Mouse (Mus musculus) CH12.LX (cell line): Measurements from ENCODE around the gene Rbp1. TPM values are rescaled to one million over a fixed set of nuclear protein-coding genes. Genes with fewer than 3 reads are reported as not detected.

ENCODE experiments used
- DNase-seq: peaks from one replicate; pipeline ENCODE4 v3.0.0-alpha.2; 2013; ENCODE audit errors: extremely low read depth
- H3K27ac ChIP-seq: 2 replicates; pipeline ENCODE4 v1.5.1; 2012; ENCODE audit warnings: low read depth, mild to moderate bottlenecking, control low read depth, moderate library complexity; ENCODE audit not compliant: insufficient read depth
- H3K27me3 ChIP-seq: replicated peaks from 2 replicates; pipeline ENCODE3; 2012; ENCODE audit warnings: inconsistent platforms
- H3K36me3 ChIP-seq, 2 experiments: replicated peaks in 1 of 2; 2 replicates each; pipeline versions ENCODE3 to v1.6.1; 2012; ENCODE audit warnings: inconsistent platforms in 1 of 2, low read length in 1 of 2, mild to moderate bottlenecking in 1 of 2, mixed read lengths in 1 of 2, moderate library complexity in 1 of 2; ENCODE audit not compliant: control insufficient read depth in 1 of 2, insufficient read depth in 1 of 2
- H3K4me1 ChIP-seq, 2 experiments: 2 replicates each; pipeline ENCODE4 v1.6.1; 2012; ENCODE audit warnings: inconsistent platforms in 1 of 2, moderate library complexity in 1 of 2; ENCODE audit not compliant: insufficient read depth in 2 of 2, control insufficient read depth in 1 of 2
- H3K4me2 ChIP-seq: 2 replicates; pipeline ENCODE4 v1.6.1; 2012; ENCODE audit warnings: low read depth, mild to moderate bottlenecking, control low read depth; ENCODE audit not compliant: poor library complexity, insufficient read depth, severe bottlenecking
- H3K4me3 ChIP-seq, 3 experiments: fragments of 150-350 bp in 1 of 3; sonication (generic) in 1 of 3; replicated peaks in 1 of 3; 2 replicates each; pipeline versions ENCODE3 to v1.5.1; 2011 to 2012; ENCODE audit warnings: low read depth in 2 of 3, low read length in 2 of 3, mild to moderate bottlenecking in 2 of 3, moderate library complexity in 2 of 3, control low read depth in 1 of 3, improper control_type of control experiment in 1 of 3, inconsistent platforms in 1 of 3, mixed read lengths in 1 of 3; ENCODE audit not compliant: poor library complexity in 1 of 3
- H3K79me2 ChIP-seq: replicated peaks from 2 replicates; pipeline ENCODE4 v1.6.1; 2012; ENCODE audit warnings: mild to moderate bottlenecking, moderate library complexity; ENCODE audit not compliant: control insufficient read depth, poor library complexity, insufficient read depth, severe bottlenecking; ENCODE audit errors: extremely low read depth
- H3K9ac ChIP-seq: 2 replicates; pipeline ENCODE4 v1.6.1; 2012; ENCODE audit warnings: low read depth, mild to moderate bottlenecking, control low read depth, moderate library complexity; ENCODE audit not compliant: insufficient read depth
- H3K9me3 ChIP-seq: replicated peaks from 2 replicates; pipeline ENCODE3; 2012; ENCODE audit warnings: low read length, inconsistent platforms, mixed read lengths
- EP300 ChIP-seq: IDR thresholded peaks from 2 replicates; pipeline ENCODE4 v1.6.1; 2011; ENCODE audit warnings: low read length, improper control_type of control experiment
- ETS1 ChIP-seq: conservative IDR thresholded peaks from 2 replicates; pipeline ENCODE4 v1.6.1; 2012; ENCODE audit warnings: low read depth, mild to moderate bottlenecking, inconsistent platforms, low read length, improper control_type of control experiment, moderate library complexity
- GABPA ChIP-seq: IDR thresholded peaks from 2 replicates; pipeline ENCODE4 v1.6.1; 2012; ENCODE audit warnings: low read depth, low read length, improper control_type of control experiment, inconsistent platforms; ENCODE audit not compliant: insufficient replicate concordance
- HCFC1 ChIP-seq: IDR thresholded peaks from 2 replicates; pipeline ENCODE4 v1.6.1; 2012; ENCODE audit warnings: low read depth, mild to moderate bottlenecking, inconsistent platforms, low read length, improper control_type of control experiment
- JUN ChIP-seq: IDR thresholded peaks from 2 replicates; pipeline ENCODE4 v1.6.1; 2011; ENCODE audit warnings: low read depth, mild to moderate bottlenecking, low read length, improper control_type of control experiment, moderate library complexity; ENCODE audit not compliant: insufficient read depth
- JUND ChIP-seq: conservative IDR thresholded peaks from 2 replicates; pipeline ENCODE4 v1.6.1; 2011; ENCODE audit warnings: low read depth, low read length, improper control_type of control experiment
- KAT2A ChIP-seq: IDR thresholded peaks from 2 replicates; pipeline ENCODE4 v1.6.1; 2012; ENCODE audit warnings: low read length, improper control_type of control experiment, inconsistent platforms; ENCODE audit not compliant: insufficient replicate concordance
- MAFK ChIP-seq: IDR thresholded peaks from 2 replicates; pipeline ENCODE4 v1.6.1; 2011; ENCODE audit warnings: low read length, improper control_type of control experiment; ENCODE audit not compliant: insufficient replicate concordance
- MAZ ChIP-seq: IDR thresholded peaks from 2 replicates; pipeline ENCODE4 v1.6.1; 2012; ENCODE audit warnings: low read depth, mild to moderate bottlenecking, inconsistent platforms, low read length, improper control_type of control experiment, moderate library complexity
- MEF2A ChIP-seq: IDR thresholded peaks from 2 replicates; pipeline ENCODE4 v1.6.1; 2014; ENCODE audit warnings: low read depth, mild to moderate bottlenecking, inconsistent platforms, low read length, improper control_type of control experiment, borderline replicate concordance
- MXI1 ChIP-seq: IDR thresholded peaks from 2 replicates; pipeline ENCODE4 v1.6.1; 2011; ENCODE audit warnings: mild to moderate bottlenecking, low read depth, low read length, improper control_type of control experiment
- NELFE ChIP-seq: IDR thresholded peaks from 2 replicates; pipeline ENCODE4 v1.6.1; 2011; ENCODE audit warnings: low read depth, low read length, improper control_type of control experiment
- NRF1 ChIP-seq: IDR thresholded peaks from 2 replicates; pipeline ENCODE4 v1.6.1; 2014; ENCODE audit warnings: low read depth, mild to moderate bottlenecking, inconsistent platforms, low read length, improper control_type of control experiment, moderate library complexity
- PAX5 ChIP-seq: IDR thresholded peaks from 2 replicates; pipeline ENCODE4 v1.6.1; 2012; ENCODE audit warnings: low read length, inconsistent platforms, mixed read lengths
- POLR2A ChIP-seq: IDR thresholded peaks from 2 replicates; pipeline ENCODE4 v1.6.1; 2011; ENCODE audit warnings: low read depth, mild to moderate bottlenecking, improper control_type of control experiment, low read length
- POLR2AphosphoS2 ChIP-seq: IDR thresholded peaks from 2 replicates; pipeline ENCODE4 v1.6.1; 2011; ENCODE audit warnings: low read depth, low read length, improper control_type of control experiment
- RAD21 ChIP-seq: IDR thresholded peaks from 2 replicates; pipeline ENCODE4 v1.6.1; 2011; ENCODE audit warnings: low read depth, mild to moderate bottlenecking, low read length, improper control_type of control experiment, moderate library complexity
- RCOR1 ChIP-seq: conservative IDR thresholded peaks from 2 replicates; pipeline ENCODE4 v1.6.1; 2012; ENCODE audit warnings: low read depth, mild to moderate bottlenecking, inconsistent platforms, low read length, improper control_type of control experiment
- TCF12 ChIP-seq: IDR thresholded peaks from 2 replicates; pipeline ENCODE4 v1.6.1; 2014; ENCODE audit warnings: low read depth, mild to moderate bottlenecking, inconsistent platforms, low read length, improper control_type of control experiment
- UBTF ChIP-seq: IDR thresholded peaks from 2 replicates; pipeline ENCODE4 v1.6.1; 2012; ENCODE audit warnings: low read depth, mild to moderate bottlenecking, inconsistent platforms, low read length, improper control_type of control experiment, moderate library complexity
- ZKSCAN1 ChIP-seq: IDR thresholded peaks from 2 replicates; pipeline ENCODE4 v1.6.1; 2012; ENCODE audit warnings: low read depth, inconsistent platforms, low read length, improper control_type of control experiment, borderline replicate concordance
- ZMIZ1 ChIP-seq: IDR thresholded peaks from 2 replicates; pipeline ENCODE4 v1.6.1; 2012; ENCODE audit warnings: low read depth, mild to moderate bottlenecking, inconsistent platforms, low read length, improper control_type of control experiment
- dilution Hi-C: fragments of 300-500 bp; cut with MboI; formaldehyde crosslinking; loops from 2 replicates; pipeline ENCODE4 v1.14.3; 2020; ENCODE audit warnings: low sequenced_read_pairs; ENCODE audit not compliant: extremely low pct_unique_long_range_greater_than_20kb, extremely low pct_ligation_motif_present
- in situ Hi-C: fragments of 300-500 bp; cut with MboI; formaldehyde crosslinking; loops from 3 replicates; pipeline ENCODE4 v1.14.3; 2019; ENCODE audit warnings: low sequenced_read_pairs, low pct_ligation_motif_present, low pct_unique_long_range_greater_than_20kb, mixed read lengths
- polyA plus RNA-seq: library from polyadenylated mRNA; unstranded; fragments of >175 nt; gene quantifications from 2 replicates; pipeline ENCODE4 v1.2.1, GENCODE M21; 2012; ENCODE audit warnings: low read depth; ENCODE audit not compliant: insufficient read length
- total RNA-seq, 2 experiments: library from RNA; depleted of rRNA; stranded (reverse); fragments of 300-350 nt in 1 of 2; fragments of >200 nt in 1 of 2; gene quantifications; 2 replicates each; pipeline ENCODE4 v1.2.3; 2012 to 2014

Rbp1 gene
- total and polyA plus RNA-seq, 3 experiments, result 0.04 TPM; not detected in 2

DNA sequence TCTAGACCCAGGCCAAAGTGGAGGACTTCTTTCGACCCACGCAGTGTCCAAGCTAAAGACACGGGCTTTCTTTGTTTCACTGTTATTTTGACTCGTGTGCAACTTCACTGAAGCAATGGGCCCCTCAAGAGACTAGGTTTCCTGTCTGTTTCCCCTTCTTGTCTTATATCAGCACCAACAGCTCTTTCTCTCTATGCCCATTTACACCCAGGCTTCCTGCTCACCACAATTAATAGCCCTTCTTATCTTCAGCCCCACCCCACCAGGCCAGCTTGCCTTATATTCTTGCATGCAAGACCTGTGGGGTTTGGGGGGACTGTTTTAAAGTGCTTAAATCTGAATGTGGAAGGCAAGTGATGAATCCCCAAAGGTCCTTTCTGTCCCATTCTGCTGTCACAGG, 66.8 kb downstream of the Rbp1 start:
- TF ChIP-seq ZMIZ1, result no peak
- no peak for TF ChIP-seq ETS1
- no peak for TF ChIP-seq POLR2AphosphoS2
- no peak for TF ChIP-seq KAT2A
- no peak for TF ChIP-seq MEF2A
- TF ChIP-seq MAFK, result no peak
- no peak for TF ChIP-seq ZKSCAN1
- TF ChIP-seq TCF12, result no peak
- no peak for TF ChIP-seq RAD21
- no peak for TF ChIP-seq NRF1
- TF ChIP-seq JUN, result no peak
- TF ChIP-seq JUND, result no peak
- TF ChIP-seq NELFE, result no peak
- no peak for DNase-seq
- Histone ChIP-seq H3K4me2 (no peak overlapping the region), H3K9ac (no peak overlapping the region), H3K27me3 (peaks cover under 1% of the 10 kb centered on the region), H3K9me3 (no peaks in the 10 kb centered on the region), H3K4me1 (peaks cover under 1 to 45% of the 10 kb centered on the region in 2 experiments; a peak in 3 of 4 replicates), H3K27ac (no peak overlapping the region), H3K4me3 (no peak overlapping the region), H3K79me2 (no peaks in the 10 kb centered on the region), H3K36me3 (no peaks in the 10 kb centered on the region)
- in situ Hi-C loops (no loop called here), dilution Hi-C loops (no loop called here)

DNA sequence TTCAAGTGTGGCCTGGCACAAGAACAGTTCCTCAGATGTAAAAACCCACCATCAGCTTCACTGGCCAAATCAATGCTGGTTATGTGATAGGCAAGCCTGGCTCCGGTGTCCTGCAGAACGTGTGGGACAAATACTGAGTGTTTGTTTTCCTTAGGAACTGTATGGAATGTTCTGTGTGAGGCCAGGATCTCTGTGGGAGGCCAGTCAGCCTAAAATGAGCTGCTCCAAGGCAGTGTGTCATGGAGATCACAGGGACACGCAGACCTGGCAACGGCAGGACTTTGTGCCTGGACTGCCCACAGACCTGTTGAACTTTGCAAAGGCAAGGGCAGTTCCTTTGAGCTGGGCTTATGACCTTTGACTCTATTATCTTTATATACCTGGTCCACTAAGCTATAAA, 67.4 kb downstream of the Rbp1 start:
- no peaks in the 10 kb centered on the region for H3K36me3 ChIP-seq
- no peak overlapping the region for H3K4me3 ChIP-seq
- no peak overlapping the region for H3K9ac ChIP-seq
- H3K9me3 ChIP-seq, result no peaks in the 10 kb centered on the region
- no peak for DNase-seq
- TF ChIP-seq MAZ (no peak), POLR2AphosphoS2 (no peak), EP300 (no peak), MXI1 (no peak), UBTF (no peak), POLR2A (no peak), NELFE (no peak), ETS1 (no peak), RCOR1 (no peak), MEF2A (no peak), GABPA (no peak), RAD21 (no peak), HCFC1 (no peak), PAX5 (no peak), KAT2A (no peak)
- H3K79me2 ChIP-seq, result no peaks in the 10 kb centered on the region
- H3K27ac ChIP-seq, result no peak overlapping the region
- H3K27me3 ChIP-seq, result peaks cover 2% of the 10 kb centered on the region
- in situ Hi-C loops (no loop called here), dilution Hi-C loops (no loop called here)
- H3K4me2 ChIP-seq, result no peak overlapping the region
- peaks cover 2 to 51% of the 10 kb centered on the region in 2 experiments; a peak in 3 of 4 replicates for H3K4me1 ChIP-seq
